Mouse (Mus musculus) kidney, embryonic 16.5 days (tissue): Measurements from ENCODE around the gene Luzp2. TPM values are rescaled to one million over a fixed set of nuclear protein-coding genes. Genes with fewer than 3 reads are reported as not detected.
"Not testable (repeated sequence)": the region's sequence is repeated elsewhere in the genome, so short reads cannot be mapped to it uniquely, and the experiment has no call there.

ENCODE experiments used
- ATAC-seq: fragments of 200-750 bp; cut with Nextera tagmentation; 2 replicates; pipeline ENCODE4 v1.8.0; 2017; ENCODE audit warnings: moderate TSS enrichment; ENCODE audit not compliant: low FRiP score, low TSS enrichment
- H3K27ac ChIP-seq: fragments of 300-500 bp; sonication (generic); 2 replicates; pipeline ENCODE4 v1.5.1; 2014; ENCODE audit warnings: low read length
- H3K27me3 ChIP-seq: fragments of 300-500 bp; sonication (generic); 2 replicates; pipeline ENCODE4 v1.6.1; 2014; ENCODE audit warnings: low read length, control low read depth, mixed read lengths; ENCODE audit not compliant: insufficient read depth
- H3K36me3 ChIP-seq: fragments of 300-500 bp; sonication (generic); 2 replicates; pipeline ENCODE4 v1.6.1; 2014; ENCODE audit warnings: low read length, control low read depth, mixed read lengths; ENCODE audit not compliant: insufficient read depth
- H3K4me1 ChIP-seq: fragments of 300-500 bp; sonication (generic); 2 replicates; pipeline ENCODE4 v1.6.1; 2014; ENCODE audit warnings: low read length, control low read depth, mixed read lengths; ENCODE audit not compliant: insufficient read depth
- H3K4me2 ChIP-seq: fragments of 300-500 bp; sonication (generic); replicated peaks from 2 replicates; pipeline ENCODE4 v1.6.1; 2014; ENCODE audit warnings: low read depth, low read length
- H3K4me3 ChIP-seq: fragments of 300-500 bp; sonication (generic); 2 replicates; pipeline ENCODE4 v1.5.1; 2014; ENCODE audit warnings: mild to moderate bottlenecking, low read length
- H3K9ac ChIP-seq: fragments of 300-500 bp; sonication (generic); replicated peaks from 2 replicates; pipeline ENCODE4 v1.6.1; 2014; ENCODE audit warnings: low read length
- H3K9me3 ChIP-seq: fragments of 300-500 bp; sonication (generic); 2 replicates; pipeline ENCODE4 v1.6.1; 2016; ENCODE audit warnings: low read length, control low read depth
- WGBS: fragments of 180-500 bp; shearing (Covaris S2); extraction: QIAGEN DNeasy Blood & Tissue Kit; methylation state at CpG from one replicate; pipeline ENCODE4 v1.1.7; 2014; 5-methylcytosine and 5-hydroxymethylcytosine counted together
- polyA plus RNA-seq: library from polyadenylated mRNA; unstranded; fragments of >200 nt; fragmentation: Nextera tagmentation; extraction: Ambion mirVana; gene quantifications from 2 replicates; pipeline ENCODE4 v1.2.1, GENCODE M21; 2015

The Luzp2 gene
- polyA plus RNA-seq, 1 experiment from 2014 or later = 1.2 TPM

DNA sequence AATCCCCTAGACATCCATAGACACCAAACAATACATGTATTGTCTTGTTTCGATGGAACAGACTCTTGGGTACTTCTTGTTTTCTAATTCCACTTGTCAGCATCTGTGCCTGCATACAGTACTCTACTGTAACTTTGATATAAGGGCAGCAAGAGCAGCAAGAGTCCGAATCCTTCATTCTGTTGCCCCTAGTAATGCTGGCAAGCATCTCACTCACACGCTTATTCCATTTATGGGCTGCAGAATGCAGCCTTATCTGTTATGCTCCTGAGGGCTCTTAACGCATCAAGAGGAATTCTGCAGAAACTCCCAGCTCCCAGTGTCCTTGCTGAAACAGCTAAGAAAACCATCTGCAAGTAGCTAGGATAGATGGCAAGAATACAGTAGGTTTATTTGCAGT lies 145.3 kb downstream of the Luzp2 start:
- Histone ChIP-seq H3K4me1 (no peaks in the 10 kb centered on the region), H3K4me2 (no peak overlapping the region), H3K9ac (no peak overlapping the region), H3K9me3 (no peaks in the 10 kb centered on the region), H3K4me3 (no peak overlapping the region), H3K27me3 (no peaks in the 10 kb centered on the region), H3K36me3 (no peaks in the 10 kb centered on the region), H3K27ac (no peak overlapping the region)
- 83% methylated on average over 4 of the region's 4 CpGs for WGBS
- no peak for ATAC-seq

DNA sequence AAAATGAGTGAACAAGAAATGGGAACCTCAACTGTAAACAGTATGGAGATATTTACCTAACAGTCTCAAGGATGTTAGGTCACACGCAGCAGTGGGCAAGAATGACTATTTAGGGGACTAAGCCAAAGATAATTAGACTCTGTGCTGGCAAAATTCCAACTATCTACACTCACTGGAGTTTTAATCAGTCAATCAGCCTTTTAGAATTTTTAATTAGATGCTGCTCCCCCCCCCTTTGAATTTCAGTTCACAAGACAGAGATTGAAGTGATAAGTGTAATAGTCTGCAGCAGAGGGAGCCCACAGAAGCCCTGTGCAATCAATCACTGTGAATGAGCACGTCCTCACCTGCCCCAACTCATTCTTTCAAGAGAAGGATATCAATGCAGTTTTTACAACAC lies 165.1 kb downstream of the Luzp2 start:
- no peaks in the 10 kb centered on the region for H3K27me3 ChIP-seq
- no peak for ATAC-seq
- 45% methylated on average over 2 of the region's 2 CpGs for WGBS
- no peaks in the 10 kb centered on the region for H3K4me1 ChIP-seq
- H3K27ac ChIP-seq = no peak overlapping the region
- H3K9me3 ChIP-seq = no peaks in the 10 kb centered on the region
- H3K9ac ChIP-seq = no peak overlapping the region
- H3K4me3 ChIP-seq = no peak overlapping the region
- H3K36me3 ChIP-seq = no peaks in the 10 kb centered on the region
- H3K4me2 ChIP-seq = no peak overlapping the region

DNA sequence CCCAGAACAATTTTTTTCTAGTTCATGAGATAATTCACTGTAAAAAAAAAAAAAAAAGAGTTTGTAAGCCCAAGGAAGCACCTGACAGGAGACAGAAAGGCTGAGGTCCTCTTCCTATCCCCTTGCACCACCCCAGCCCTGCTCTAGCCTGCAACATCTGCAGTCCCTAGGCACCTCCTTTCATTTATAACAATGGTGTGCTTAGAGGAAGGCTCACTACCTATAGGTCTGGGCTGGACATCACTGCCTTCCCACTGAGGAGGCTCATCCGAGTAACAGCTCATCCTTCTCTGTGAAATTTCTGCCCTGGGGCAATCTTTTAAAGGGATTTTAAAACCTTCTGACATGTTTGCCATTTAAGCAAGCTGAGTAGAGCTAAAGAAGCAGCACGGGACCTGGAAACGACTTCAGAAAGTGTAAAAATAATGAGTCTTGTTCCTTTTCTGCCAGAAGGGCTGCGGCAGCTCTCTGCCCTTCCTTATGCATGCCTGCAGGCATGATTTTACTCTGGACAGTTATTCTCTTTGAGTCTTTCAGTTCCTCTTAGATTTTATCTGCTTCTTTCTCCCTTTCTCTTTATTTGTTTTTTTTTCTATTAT lies 174.0 kb downstream of the Luzp2 start:
- 43% methylated on average over 4 of the region's 4 CpGs for WGBS
- Histone ChIP-seq H3K4me1 (no peaks in the 10 kb centered on the region), H3K36me3 (no peaks in the 10 kb centered on the region), H3K9me3 (no peaks in the 10 kb centered on the region), H3K27me3 (no peaks in the 10 kb centered on the region), H3K27ac (no peak overlapping the region), H3K9ac (no peak overlapping the region), H3K4me3 (no peak overlapping the region), H3K4me2 (no peak overlapping the region)
- ATAC-seq = no peak

DNA sequence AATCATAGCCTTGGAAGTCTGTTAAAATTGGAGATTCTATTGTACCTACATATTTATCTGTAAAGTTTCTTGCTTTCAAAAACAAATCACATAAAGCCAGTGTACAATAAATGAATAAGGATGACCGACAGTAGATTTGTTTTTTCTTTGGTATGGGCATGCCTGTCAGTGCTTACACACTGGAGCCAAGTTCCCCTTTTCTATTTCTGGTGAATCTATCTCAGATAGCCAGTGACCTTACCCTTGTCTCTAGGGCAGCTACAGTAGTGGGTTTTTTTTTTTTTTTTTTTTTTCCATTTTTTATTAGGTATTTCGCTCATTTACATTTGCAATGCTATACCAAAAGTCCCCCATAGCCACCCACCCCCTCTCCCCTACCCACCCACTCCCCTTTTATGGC lies 298.6 kb downstream of the Luzp2 start:
- H3K4me1 ChIP-seq, H3K36me3 ChIP-seq, H3K27me3 ChIP-seq, H3K4me3 ChIP-seq, ATAC-seq, H3K9me3 ChIP-seq, H3K4me2 ChIP-seq, H3K27ac ChIP-seq, H3K9ac ChIP-seq: not testable (repeated sequence)
- WGBS = 94% methylated on average over 1 of the region's 2 CpGs

DNA sequence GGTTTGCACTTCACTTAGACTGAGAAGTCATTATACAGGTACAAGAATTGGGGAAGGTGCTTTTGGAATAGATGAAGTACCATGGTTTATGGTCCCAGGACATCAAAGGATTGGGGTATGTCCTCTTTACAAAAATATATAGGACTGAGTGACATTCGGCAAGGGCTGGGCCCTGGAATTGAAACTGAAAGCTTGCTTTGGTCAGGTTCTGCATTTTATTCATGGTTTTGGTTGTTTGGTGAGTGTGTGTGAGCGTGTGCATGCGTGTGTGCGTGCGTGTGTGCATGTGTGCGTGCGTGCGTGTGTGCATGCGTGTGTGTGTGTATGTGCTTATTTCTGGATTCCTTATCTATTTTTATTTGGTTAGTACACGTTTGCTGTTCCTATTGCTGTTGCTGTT lies 353.6 kb downstream of the Luzp2 start:
- no peak overlapping the region for H3K4me3 ChIP-seq
- no peaks in the 10 kb centered on the region for H3K36me3 ChIP-seq
- H3K4me1 ChIP-seq = no peaks in the 10 kb centered on the region
- no peaks in the 10 kb centered on the region for H3K27me3 ChIP-seq
- no peak overlapping the region for H3K4me2 ChIP-seq
- H3K27ac ChIP-seq = no peak overlapping the region
- no peak for ATAC-seq
- WGBS = 87% methylated on average over 10 of the region's 10 CpGs
- no peaks in the 10 kb centered on the region for H3K9me3 ChIP-seq
- H3K9ac ChIP-seq = no peak overlapping the region

DNA sequence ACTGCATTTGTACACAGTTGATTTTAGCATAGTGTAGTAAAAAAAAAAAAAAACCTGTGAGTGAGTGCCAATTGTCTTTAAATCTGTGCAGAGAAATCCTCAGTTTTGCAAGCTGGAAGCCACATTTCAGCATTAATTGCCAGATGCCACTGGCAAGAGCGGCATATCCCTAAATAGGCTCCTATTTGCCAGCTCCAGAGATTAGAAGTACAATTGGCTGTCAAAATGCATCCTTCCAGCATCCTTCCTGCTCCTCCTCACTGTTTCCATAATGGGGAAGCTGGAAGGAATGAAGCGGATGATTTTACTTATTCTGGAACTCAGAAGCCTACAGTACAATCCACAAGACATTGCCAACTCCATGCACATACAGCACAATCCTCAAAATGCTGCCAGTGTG lies 354.2 kb downstream of the Luzp2 start:
- H3K36me3 ChIP-seq = no peaks in the 10 kb centered on the region
- no peak overlapping the region for H3K4me3 ChIP-seq
- ATAC-seq = no peak
- no peak overlapping the region for H3K4me2 ChIP-seq
- no peaks in the 10 kb centered on the region for H3K9me3 ChIP-seq
- no peak overlapping the region for H3K9ac ChIP-seq
- H3K27me3 ChIP-seq = no peaks in the 10 kb centered on the region
- H3K4me1 ChIP-seq = no peaks in the 10 kb centered on the region
- H3K27ac ChIP-seq = no peak overlapping the region
- WGBS = 88% methylated on average over 2 of the region's 2 CpGs

DNA sequence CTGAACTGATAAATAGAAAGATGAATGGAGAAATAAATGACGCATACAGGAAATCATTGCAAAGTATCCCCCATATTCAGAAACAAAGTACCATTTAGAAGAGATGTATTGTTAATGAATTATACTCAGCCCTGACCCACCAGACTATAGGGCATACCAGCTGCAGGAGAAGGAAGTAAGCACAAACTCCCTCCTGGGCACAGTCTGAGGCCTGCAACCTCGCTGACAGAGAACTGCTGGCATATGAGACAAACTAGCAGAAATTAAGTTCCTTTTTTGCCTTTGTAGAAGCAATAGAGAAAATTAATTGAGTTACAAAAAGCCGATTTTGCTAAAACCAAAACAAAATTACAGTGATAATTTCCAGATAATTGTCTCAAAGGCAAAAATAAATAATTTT lies 355.4 kb downstream of the Luzp2 start:
- no peaks in the 10 kb centered on the region for H3K27me3 ChIP-seq
- no peaks in the 10 kb centered on the region for H3K36me3 ChIP-seq
- H3K9ac ChIP-seq = no peak overlapping the region
- H3K4me3 ChIP-seq = no peak overlapping the region
- no peak overlapping the region for H3K27ac ChIP-seq
- no peaks in the 10 kb centered on the region for H3K4me1 ChIP-seq
- no peak for ATAC-seq
- no peaks in the 10 kb centered on the region for H3K9me3 ChIP-seq
- 76% methylated on average over 3 of the region's 3 CpGs for WGBS
- H3K4me2 ChIP-seq = no peak overlapping the region

DNA sequence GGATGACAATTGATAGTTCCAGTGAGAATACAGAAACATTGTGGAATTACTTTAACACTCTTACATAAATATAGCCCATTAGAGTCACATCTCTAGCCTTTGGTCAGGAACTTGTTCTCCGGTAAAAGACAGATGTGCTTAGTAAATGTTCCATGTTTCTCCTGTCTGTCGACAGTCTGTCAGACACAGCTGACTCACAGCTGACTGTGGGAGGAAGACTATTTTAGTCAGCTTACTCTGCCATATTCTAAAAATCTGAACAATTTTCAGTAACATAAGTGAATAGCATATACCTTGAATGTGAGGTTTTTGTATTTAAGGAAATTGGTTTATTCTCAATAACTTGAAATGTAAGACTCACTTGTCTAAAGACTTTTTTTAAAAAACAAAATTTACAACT lies 363.5 kb downstream of the Luzp2 start:
- no peaks in the 10 kb centered on the region for H3K9me3 ChIP-seq
- no peaks in the 10 kb centered on the region for H3K4me1 ChIP-seq
- no peaks in the 10 kb centered on the region for H3K27me3 ChIP-seq
- no peak for ATAC-seq
- H3K4me2 ChIP-seq = no peak overlapping the region
- H3K9ac ChIP-seq = no peak overlapping the region
- no peak overlapping the region for H3K4me3 ChIP-seq
- no peaks in the 10 kb centered on the region for H3K36me3 ChIP-seq
- WGBS = 69% methylated on average over 2 of the region's 2 CpGs
- H3K27ac ChIP-seq = no peak overlapping the region

DNA sequence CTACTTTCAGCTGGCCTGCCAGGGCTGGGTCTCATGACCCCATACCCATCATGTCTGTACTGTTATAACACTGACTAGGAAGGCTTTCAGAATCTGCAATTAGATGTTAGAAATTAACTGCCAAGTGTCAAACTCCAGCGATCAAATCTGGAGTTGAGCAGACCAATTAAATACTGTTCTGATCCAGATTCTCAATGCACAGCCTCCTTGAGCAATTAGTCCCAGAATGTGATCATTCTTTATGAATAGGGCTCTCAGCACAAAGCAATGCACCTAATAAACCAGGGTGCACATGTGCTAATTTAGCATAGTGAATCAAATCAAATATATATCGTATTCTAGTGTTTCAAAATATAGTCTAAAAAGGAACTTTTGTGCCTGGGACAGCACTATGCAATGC lies 387.7 kb downstream of the Luzp2 start:
- Histone ChIP-seq H3K36me3 (no peaks in the 10 kb centered on the region), H3K9ac (no peak overlapping the region), H3K27me3 (no peaks in the 10 kb centered on the region), H3K4me3 (no peak overlapping the region), H3K4me2 (no peak overlapping the region), H3K4me1 (no peaks in the 10 kb centered on the region), H3K9me3 (no peaks in the 10 kb centered on the region), H3K27ac (no peak overlapping the region)
- 76% methylated on average over 2 of the region's 2 CpGs for WGBS
- ATAC-seq = no peak

DNA sequence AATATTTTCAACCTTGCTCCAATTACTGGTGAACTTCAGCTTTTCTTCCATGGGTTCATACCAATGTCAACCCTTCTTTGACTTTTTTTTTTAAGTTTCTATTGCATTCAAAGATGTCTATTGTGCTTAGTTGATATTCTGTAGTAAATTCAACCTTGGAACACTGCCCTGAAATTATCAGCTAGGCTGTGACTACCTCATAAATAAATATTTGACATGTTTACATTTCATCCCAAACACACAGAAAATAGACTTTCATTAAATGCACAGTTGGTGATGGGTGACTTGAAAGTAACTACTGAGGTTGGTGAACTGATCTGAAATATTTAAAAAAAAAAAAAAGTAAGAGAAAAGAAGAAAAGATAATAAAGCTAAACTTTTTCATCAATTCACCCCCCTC lies 394.1 kb downstream of the Luzp2 start:
- H3K36me3 ChIP-seq = no peaks in the 10 kb centered on the region
- H3K9me3 ChIP-seq = no peaks in the 10 kb centered on the region
- no peaks in the 10 kb centered on the region for H3K4me1 ChIP-seq
- no peak overlapping the region for H3K27ac ChIP-seq
- H3K4me2 ChIP-seq = no peak overlapping the region
- H3K4me3 ChIP-seq = no peak overlapping the region
- H3K27me3 ChIP-seq = no peaks in the 10 kb centered on the region
- ATAC-seq = no peak
- H3K9ac ChIP-seq = no peak overlapping the region
